Mouse (Mus musculus): ENCODE results near the gene Plcg1. TPM values are rescaled to one million over a fixed set of nuclear protein-coding genes. Genes with fewer than 3 reads are reported as not detected.

Gene Plcg1
- total RNA-seq, 1 experiment, result 59.0 TPM

GRCm38 (mm10) chr2:160736466-160736865 lies 5.4 kb downstream of the Plcg1 start:
- no peak overlapping the region for H3K4me3 ChIP-seq (ENCODE audit: insufficient read depth in 1 of 2, low read depth in 1 of 2, low read length in 2 of 2, poor library complexity in 1 of 2, severe bottlenecking in 1 of 2)
- H3K27ac ChIP-seq (ENCODE audit: insufficient read depth, low read depth, low read length, poor library complexity, severe bottlenecking), result no peak overlapping the region
- H3K9me3 ChIP-seq (ENCODE audit: control insufficient read depth, insufficient read depth, low read depth, low read length), result no peaks in the 10 kb centered on the region
- H3K36me3 ChIP-seq (ENCODE audit: control insufficient read depth, insufficient read depth, low read length, poor library complexity, severe bottlenecking), result peaks cover 2% of the 10 kb centered on the region; the same call in 1 of the 2 replicates
- TF ChIP-seq CHD2 (IDR thresholded peaks at IDR 0.05; ENCODE audit: low read depth, low read length) (no peak), ZC3H11A (IDR thresholded peaks at IDR 0.05; ENCODE audit: borderline replicate concordance, low read depth, low read length) (no peak), HCFC1 (IDR thresholded peaks at IDR 0.05; ENCODE audit: borderline replicate concordance, insufficient read depth, low read length) (no peak), MAFK (IDR thresholded peaks at IDR 0.05; ENCODE audit: insufficient read depth, low read depth, low read length) (no peak), ZNF384 (IDR thresholded peaks at IDR 0.05; ENCODE audit: low read depth, low read length) (no peak)
- H3K4me1 ChIP-seq (ENCODE audit: control insufficient read depth in 2 of 2, insufficient read depth in 2 of 2, low read length in 2 of 2, poor library complexity in 1 of 2), result peaks cover 14 to 41% of the 10 kb centered on the region in 2 experiments; a peak in 3 of 4 replicates
- H3K9ac ChIP-seq (ENCODE audit: insufficient read depth, low read depth, low read length, poor library complexity, severe bottlenecking), result no peak overlapping the region
- in situ Hi-C loops (cut with MboI; ENCODE audit: low sequenced_read_pairs in 2 of 2, unreplicated experiment in 2 of 2), result no loop called here
- no peak for DNase-seq (ENCODE audit: low read depth, low spot score)

- in situ Hi-C loops (cut with MboI; ENCODE audit: low sequenced_read_pairs in 2 of 2, unreplicated experiment in 2 of 2), result no loop called here
- Histone ChIP-seq H3K36me3 (ENCODE audit: control insufficient read depth, insufficient read depth, low read length, poor library complexity, severe bottlenecking) (peaks cover 2% of the 10 kb centered on the region; the same call in 1 of the 2 replicates), H3K9ac (ENCODE audit: insufficient read depth, low read depth, low read length, poor library complexity, severe bottlenecking) (no peak overlapping the region), H3K9me3 (ENCODE audit: control insufficient read depth, insufficient read depth, low read depth, low read length) (no peaks in the 10 kb centered on the region), H3K27ac (ENCODE audit: insufficient read depth, low read depth, low read length, poor library complexity, severe bottlenecking) (no peak overlapping the region; the same call in 1 of the 2 replicates), H3K4me3 (ENCODE audit: insufficient read depth in 1 of 2, low read depth in 1 of 2, low read length in 2 of 2, poor library complexity in 1 of 2, severe bottlenecking in 1 of 2) (no peak overlapping the region), H3K4me1 (ENCODE audit: control insufficient read depth in 2 of 2, insufficient read depth in 2 of 2, low read length in 2 of 2, poor library complexity in 1 of 2) (peaks cover 17 to 34% of the 10 kb centered on the region in 2 experiments)
- DNase-seq (ENCODE audit: low read depth, low spot score), result no peak
- TF ChIP-seq ZNF384 (IDR thresholded peaks at IDR 0.05; ENCODE audit: low read depth, low read length) (no peak), MAFK (IDR thresholded peaks at IDR 0.05; ENCODE audit: insufficient read depth, low read depth, low read length) (no peak), CHD2 (IDR thresholded peaks at IDR 0.05; ENCODE audit: low read depth, low read length) (no peak), ZC3H11A (IDR thresholded peaks at IDR 0.05; ENCODE audit: borderline replicate concordance, low read depth, low read length) (no peak), HCFC1 (IDR thresholded peaks at IDR 0.05; ENCODE audit: borderline replicate concordance, insufficient read depth, low read length) (no peak)
Observed at GRCm38 (mm10) chr2:160738354-160738753, 7.3 kb downstream of the Plcg1 start.

- in situ Hi-C loops (cut with MboI; ENCODE audit: low sequenced_read_pairs in 2 of 2, unreplicated experiment in 2 of 2), result no loop called here
- Histone ChIP-seq H3K4me3 (ENCODE audit: insufficient read depth in 1 of 2, low read depth in 1 of 2, low read length in 2 of 2, poor library complexity in 1 of 2, severe bottlenecking in 1 of 2) (no peak overlapping the region), H3K9ac (ENCODE audit: insufficient read depth, low read depth, low read length, poor library complexity, severe bottlenecking) (no peak overlapping the region), H3K9me3 (ENCODE audit: control insufficient read depth, insufficient read depth, low read depth, low read length) (no peaks in the 10 kb centered on the region), H3K27ac (ENCODE audit: insufficient read depth, low read depth, low read length, poor library complexity, severe bottlenecking) (no peak overlapping the region), H3K4me1 (ENCODE audit: control insufficient read depth in 2 of 2, insufficient read depth in 2 of 2, low read length in 2 of 2, poor library complexity in 1 of 2) (peaks cover 15 to 34% of the 10 kb centered on the region in 2 experiments), H3K36me3 (ENCODE audit: control insufficient read depth, insufficient read depth, low read length, poor library complexity, severe bottlenecking) (peaks cover 3% of the 10 kb centered on the region; the same call in 1 of the 2 replicates)
- no peak for DNase-seq (ENCODE audit: low read depth, low spot score)
- TF ChIP-seq HCFC1 (IDR thresholded peaks at IDR 0.05; ENCODE audit: borderline replicate concordance, insufficient read depth, low read length) (no peak), CHD2 (IDR thresholded peaks at IDR 0.05; ENCODE audit: low read depth, low read length) (no peak), MAFK (IDR thresholded peaks at IDR 0.05; ENCODE audit: insufficient read depth, low read depth, low read length) (no peak), ZNF384 (IDR thresholded peaks at IDR 0.05; ENCODE audit: low read depth, low read length) (no peak), ZC3H11A (IDR thresholded peaks at IDR 0.05; ENCODE audit: borderline replicate concordance, low read depth, low read length) (no peak)
Observed at GRCm38 (mm10) chr2:160739647-160740356, 8.7 kb downstream of the Plcg1 start.

DNA sequence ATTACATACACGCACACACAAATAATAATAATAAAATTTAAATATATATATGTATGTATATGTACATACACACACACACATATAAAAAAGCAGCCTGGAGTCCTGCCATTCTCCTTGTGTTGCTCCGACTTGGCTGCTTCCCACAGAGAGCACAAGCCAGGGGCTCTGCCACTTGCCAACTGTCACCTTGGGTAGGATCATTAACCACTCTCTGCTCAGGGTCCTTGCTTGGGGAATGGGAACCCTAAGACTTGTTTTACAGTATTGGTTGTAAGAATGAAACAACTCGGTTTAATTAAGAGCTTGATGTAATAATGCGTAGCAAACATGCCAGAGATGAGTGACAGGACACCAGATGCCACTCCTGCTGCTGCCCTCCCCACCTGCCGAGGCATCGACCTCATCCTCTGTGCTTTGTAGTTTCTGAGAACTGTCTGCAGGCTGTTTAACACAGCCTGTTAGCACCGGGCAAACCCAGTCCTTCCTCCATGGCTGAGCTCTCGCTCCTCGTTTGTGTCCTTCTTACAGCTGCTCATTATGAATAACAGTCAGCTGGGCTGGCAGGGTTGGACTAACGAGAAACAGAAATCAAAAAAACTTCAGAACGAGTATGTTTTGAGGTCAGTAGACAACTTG lies 9.5 kb downstream of the Plcg1 start:
- TF ChIP-seq CHD2 (IDR thresholded peaks at IDR 0.05; ENCODE audit: low read depth, low read length) (no peak), ZC3H11A (IDR thresholded peaks at IDR 0.05; ENCODE audit: borderline replicate concordance, low read depth, low read length) (no peak)
- DNase-seq (ENCODE audit: low read depth, low spot score), result no peak
- peaks cover 5% of the 10 kb centered on the region; the same call in 1 of the 2 replicates for H3K36me3 ChIP-seq (ENCODE audit: control insufficient read depth, insufficient read depth, low read length, poor library complexity, severe bottlenecking)
- in situ Hi-C loops (cut with MboI; ENCODE audit: low sequenced_read_pairs in 2 of 2, unreplicated experiment in 2 of 2), result no loop called here
- H3K27ac ChIP-seq (ENCODE audit: insufficient read depth, low read depth, low read length, poor library complexity, severe bottlenecking), result no peak overlapping the region
- no peak overlapping the region for H3K9ac ChIP-seq (ENCODE audit: insufficient read depth, low read depth, low read length, poor library complexity, severe bottlenecking)
- peaks cover 13 to 27% of the 10 kb centered on the region in 2 experiments for H3K4me1 ChIP-seq (ENCODE audit: control insufficient read depth in 2 of 2, insufficient read depth in 2 of 2, low read length in 2 of 2, poor library complexity in 1 of 2)
- no peak overlapping the region for H3K4me3 ChIP-seq (ENCODE audit: insufficient read depth in 1 of 2, low read depth in 1 of 2, low read length in 2 of 2, poor library complexity in 1 of 2, severe bottlenecking in 1 of 2)
- no peaks in the 10 kb centered on the region for H3K9me3 ChIP-seq (ENCODE audit: control insufficient read depth, insufficient read depth, low read depth, low read length)

Data from ES-E14 (cell line).